Mouse (Mus musculus) frontal cortex, adult 2 months (tissue): ENCODE data around the gene Apoh. TPM values are rescaled to one million over a fixed set of nuclear protein-coding genes. Genes with fewer than 3 reads are reported as not detected.

Experiments used
- DNase-seq, 2 experiments: peaks; one replicate each; pipeline ENCODE4 v3.0.0; 2022; ENCODE audit warnings: low spot score in 1 of 2; ENCODE audit errors: extremely low spot score in 1 of 2
- polyA plus RNA-seq: library from polyadenylated mRNA; depleted of rRNA; stranded (reverse); fragments of >200 nt; gene quantifications from 2 replicates; pipeline ENCODE4 v1.2.3, GENCODE M21; 2012

The Apoh gene
- polyA plus RNA-seq, 1 experiment: 0.62 TPM

DNA sequence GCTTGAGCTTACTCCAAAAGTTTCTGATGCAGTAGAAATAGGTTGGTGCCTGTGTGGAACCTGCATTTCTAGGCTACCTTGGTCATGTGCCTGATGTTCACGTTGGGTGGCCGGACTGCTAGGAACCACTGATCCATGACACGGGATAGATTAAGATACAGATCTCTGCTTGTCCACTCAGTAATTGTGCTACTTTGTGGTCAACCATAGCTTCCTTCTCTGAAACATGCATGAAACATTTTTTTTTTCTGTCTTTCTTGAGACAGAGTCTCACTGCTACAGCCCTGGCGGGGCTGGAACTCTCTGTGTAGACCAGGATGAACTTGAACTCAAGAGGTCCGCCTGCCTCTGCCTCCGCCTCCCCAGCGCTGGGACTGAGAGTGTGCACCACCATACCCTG lies 33.7 kb downstream of the Apoh start:
- no peak for DNase-seq

DNA sequence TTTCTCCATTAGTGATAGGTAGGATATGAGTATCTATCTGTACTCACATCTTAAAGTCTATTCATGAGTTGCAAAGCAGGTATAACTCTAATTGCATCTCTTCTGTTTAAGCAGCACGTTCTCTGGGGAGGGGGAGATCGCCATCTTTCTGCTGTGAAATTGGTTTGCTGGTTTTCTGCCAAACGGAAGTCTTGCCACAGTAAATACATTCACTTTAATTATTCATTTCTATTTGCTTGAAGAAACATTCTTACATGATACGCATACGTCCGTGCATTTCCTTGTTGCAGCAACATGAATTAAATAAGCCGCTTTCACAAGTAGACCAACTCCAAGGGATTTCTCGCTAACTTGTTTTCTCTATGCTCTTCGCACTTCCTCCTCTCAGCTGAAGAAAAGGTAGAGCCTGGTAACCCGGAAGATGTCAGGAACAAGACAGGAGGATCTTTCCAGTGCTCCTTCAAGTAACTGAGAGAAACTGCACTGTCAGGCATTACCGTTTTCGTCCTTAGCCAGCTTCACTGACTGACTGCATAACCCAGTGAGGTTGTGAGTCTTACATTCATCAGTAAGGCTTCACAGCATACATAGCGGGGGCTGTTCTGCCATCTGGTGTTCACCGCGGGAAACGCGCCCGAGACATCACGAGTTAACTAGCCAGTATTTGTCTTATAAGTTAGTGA lies 34.7 kb downstream of the Apoh start:
- peak; percentile 56 to 93 for DNase-seq

DNA sequence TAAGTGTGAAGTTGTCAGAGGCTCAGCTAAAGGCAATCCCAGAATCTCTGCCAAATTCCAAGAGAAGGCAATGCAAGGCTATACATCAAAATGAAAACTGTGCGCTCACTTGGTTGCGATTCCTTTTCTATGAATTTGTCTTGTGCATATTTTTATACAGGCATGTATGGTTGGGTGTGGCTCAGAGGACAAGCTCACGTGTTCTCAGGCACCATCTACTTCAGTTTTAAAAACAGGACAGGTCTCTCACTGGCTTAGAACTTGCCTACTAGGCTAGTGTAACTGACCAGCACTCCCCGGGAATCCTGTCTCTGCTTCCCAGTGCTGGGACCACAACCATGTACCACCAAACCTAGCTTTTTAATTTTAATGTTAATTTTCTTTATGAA lies 35.2 kb downstream of the Apoh start:
- DNase-seq: no peak

DNA sequence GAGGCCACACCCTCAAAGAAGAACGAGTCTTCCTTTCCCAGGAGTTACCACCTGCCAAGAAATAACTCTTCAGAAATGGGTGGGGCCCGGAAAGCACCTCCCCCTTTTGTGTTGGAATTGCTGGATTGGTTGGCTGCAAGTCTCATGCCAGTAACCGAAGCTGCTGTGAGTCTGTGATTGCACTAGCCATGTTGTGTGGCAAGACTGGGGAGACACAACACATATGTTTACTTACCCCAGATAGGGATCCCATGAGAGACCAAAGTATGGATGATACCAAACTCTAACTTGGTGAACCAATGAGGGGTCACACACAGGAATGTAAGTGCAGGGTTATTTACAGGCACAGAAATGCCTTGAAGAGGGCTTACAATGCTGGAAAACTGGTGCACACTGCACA lies 39.5 kb downstream of the Apoh start:
- DNase-seq: no peak

DNA sequence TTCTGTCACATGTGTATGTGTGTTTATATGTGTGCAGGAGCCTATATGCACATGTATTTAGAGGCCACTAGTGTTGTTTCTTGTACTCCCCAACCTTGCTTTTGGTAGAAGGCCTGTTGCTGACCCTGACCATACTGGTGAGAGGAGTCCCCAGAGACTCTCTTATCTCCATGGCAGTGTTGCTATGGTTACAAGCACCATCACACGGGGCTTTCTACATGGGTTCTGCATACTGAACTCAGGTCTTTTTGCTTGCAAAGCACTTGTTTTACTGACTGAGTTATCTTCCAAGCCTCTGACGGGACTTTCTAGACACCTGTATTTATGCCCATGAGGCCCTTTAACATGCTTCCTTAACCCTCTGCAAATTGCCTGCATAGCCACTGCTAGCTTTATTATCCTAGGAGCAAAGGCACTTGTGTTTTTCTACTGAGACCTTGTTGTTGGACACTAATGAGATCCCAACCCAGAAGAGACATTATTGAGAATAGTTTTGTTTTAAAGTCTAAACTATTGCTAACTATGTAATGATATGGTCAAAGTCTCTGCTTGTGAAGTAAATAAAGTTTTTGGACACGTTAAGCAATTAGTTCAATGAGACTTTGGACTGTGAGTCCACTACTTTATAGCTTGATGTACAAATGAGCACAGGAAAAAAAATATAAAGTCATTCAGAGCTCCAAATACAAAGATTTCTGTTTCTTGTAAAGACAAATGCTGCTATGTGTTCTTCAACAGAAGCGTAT lies 41.9 kb downstream of the Apoh start:
- DNase-seq: no peak

DNA sequence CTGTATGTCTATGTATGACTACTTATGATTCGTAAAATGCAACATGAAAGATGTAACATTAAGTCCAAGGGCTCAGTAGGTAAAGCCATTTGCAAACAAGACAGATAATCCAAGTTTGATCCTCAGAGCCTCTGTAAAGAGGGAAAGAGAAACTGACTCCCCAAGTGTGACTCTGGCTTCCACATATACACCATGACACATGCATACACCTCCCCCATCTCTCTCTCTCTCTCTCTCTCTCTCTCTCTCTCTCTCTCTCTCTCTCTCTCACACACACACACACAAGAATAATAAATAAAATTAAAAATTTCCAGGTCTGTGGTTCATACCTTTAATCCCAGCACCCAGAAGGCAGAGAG lies 42.5 kb downstream of the Apoh start:
- no peak for DNase-seq

DNA sequence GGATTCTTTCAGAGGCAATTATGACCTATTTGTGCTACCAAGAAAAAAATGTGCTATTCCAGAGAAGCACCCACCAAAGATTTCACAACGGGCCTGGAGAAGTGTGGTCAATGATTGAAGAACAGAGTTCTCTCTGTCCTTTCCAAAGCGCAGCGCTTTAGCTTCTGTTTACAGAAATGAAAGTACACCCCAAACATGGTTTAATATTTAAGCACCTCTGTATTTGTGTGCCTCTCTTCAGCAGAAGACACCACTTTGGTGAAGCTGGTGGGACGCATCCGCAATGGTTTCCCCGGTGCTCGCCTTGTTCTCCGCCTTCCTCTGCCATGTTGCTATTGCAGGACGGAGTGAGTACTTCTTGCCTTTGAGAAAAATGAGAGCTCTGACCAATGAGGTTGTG lies 51.9 kb downstream of the Apoh start:
- DNase-seq: no peak

DNA sequence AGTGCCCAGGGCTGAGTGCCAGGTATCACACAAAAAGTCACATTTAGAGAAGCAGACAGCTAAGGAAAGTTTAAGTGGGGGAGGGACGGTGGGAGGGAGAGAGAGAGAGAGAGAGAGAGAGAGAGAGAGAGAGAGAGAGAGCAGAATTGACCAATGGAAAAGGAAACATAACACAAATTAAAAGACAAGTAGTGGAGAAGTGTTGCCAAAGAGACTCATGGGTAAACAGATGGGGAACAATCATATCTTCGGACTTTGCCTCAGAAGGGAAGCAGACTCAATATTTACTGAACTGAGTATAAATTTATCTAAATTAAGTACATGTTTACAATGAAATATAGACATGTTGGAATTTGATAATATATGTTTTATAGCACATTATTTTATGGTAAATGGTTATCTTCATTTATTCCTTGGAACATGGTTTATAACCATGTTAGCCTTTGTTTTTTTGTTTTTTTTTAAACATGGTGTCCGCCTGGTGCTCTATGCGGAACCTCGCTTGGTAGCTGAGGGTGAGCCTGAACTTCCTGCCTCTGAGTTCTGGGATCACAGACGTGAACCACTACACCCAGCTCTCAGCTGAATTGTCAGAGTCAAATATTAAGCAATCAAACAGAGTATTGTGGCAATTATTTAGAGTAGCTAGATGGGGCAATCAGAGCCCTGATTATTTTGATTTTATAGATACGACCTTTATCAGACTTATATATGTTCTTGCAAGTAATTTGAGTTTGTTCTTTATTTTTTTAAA lies 53.1 kb downstream of the Apoh start:
- DNase-seq: no peak

DNA sequence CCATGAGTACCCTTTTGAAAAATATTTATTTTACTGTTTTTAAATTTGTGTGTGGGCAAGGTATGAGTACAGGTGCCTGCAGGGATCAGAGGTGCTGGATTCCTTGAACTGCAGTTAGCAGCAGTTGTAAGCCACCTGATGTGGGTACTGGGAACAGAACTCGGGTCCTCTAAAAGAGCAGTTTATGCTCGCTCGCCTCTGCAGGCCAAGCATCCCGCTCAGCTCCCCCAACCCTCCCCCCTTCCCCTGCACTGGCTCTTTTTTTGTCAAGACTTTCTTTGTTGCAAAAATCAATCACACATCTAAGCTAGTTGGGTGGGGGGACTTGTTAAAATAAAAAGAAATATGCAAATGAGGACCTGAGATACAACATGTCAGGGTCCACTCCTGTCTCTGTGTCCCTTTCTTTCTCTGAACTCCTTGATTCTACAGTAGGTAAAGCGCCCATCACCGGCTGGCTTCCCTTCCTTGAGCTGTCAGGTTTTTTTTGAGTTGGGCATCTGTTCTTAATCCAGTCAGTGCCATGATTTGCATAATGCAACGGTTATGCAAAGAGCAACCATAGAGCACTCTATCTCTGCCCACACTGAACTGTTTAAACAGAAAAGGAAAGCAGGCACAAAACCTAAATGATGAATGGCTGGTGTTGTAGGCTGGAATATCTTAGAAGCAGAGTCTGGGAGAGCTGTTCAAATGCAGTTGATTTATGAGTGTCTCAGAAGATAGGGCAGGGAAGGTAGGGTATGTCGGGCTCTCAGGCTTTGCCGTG lies 66.9 kb downstream of the Apoh start:
- DNase-seq: peak; percentile 60 to 77

DNA sequence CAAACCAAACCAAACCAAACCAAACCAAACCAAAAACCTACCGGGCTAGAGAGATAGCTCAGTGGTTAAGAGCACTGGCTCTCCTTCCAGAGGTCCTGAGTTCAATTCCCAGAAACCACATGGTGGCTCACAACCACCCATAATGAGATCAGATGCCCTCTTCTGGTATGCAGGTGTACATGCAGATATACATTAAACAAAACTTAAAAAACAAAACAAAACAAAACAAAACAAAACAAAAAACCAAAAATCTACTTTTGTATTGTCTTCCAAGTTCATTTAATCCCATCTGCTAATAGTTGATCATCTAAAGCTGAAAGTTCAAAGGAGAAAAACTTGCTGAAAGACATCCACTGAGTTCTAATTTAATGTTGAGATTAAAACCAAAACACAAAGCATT lies 73.2 kb downstream of the Apoh start:
- DNase-seq: no peak

DNA sequence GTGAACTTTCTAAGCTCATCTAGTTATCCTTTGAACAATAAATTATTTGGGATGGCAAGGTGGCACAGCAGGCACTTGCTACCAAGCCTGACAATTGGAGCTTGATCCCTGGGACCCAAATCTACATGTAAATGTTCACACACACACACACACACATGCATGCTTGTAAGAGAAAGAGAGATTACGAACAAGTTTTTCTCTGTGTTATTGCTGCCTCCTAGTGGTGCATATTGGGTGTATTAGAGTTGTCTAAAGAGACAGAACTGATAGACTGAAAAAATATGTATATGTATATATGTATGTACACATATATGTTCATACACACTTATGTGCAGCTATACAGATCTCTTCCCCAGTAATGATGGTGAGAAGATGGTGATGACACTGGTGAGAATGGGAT lies 75.4 kb downstream of the Apoh start:
- peak in 1 of 2 experiments; percentile 73 for DNase-seq

DNA sequence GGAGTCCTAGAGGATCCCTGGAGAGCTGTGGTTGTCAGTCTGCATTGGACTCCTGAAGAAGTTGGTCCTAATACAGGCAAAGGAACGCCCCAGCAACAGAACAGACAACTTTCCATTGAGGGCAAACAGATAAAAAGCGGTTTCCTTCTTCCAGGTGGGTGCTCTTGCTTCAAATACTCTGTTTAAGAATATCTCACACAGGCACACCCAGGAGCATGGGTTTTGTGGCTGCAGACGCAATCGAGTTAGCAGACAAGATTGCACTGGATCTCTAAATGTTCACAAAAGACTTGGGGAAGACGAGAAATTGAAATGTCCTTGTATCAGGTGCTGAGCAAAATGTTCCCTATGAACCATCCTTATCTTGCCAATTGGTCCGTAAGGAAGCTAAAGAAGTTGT lies 76.1 kb downstream of the Apoh start:
- DNase-seq: no peak

DNA sequence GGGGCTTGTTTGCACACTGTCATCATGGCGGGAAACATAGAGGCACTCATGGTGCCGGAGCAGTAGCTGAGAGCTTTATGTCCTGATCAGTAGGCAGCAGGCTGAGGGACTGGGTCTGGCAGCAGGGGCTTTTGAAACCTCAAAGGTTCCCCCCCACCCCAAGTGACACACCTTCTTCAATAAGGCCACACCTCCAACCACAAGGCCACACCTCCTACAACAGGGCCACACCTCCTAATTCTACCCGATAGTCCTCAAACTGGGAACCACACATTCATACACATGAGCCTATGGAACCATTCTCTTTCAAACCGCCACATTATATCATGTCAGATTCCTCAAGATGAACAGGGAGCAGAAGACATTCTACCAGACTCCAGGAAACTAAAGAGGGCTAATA lies 77.6 kb downstream of the Apoh start:
- DNase-seq: no peak

DNA sequence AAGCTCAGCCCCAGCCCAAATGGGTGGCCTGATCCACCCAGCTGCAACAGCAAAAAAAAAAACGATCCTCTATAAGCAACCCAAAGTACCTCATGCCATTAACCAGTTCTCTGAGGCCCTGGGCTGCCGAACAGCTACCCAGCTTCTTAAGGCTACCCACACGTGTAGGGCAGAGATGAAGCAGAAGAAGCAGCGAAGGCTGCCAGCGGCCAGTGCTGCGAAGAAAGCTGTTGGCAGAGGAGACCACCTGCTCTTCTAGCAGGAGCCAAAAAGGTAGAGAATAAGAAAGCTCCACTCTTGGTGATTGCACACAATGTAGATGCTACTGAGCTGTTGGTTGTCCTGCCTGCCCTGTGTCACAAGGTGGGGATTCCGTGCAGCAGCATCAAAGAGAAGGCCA lies 80.1 kb downstream of the Apoh start:
- no peak for DNase-seq

DNA sequence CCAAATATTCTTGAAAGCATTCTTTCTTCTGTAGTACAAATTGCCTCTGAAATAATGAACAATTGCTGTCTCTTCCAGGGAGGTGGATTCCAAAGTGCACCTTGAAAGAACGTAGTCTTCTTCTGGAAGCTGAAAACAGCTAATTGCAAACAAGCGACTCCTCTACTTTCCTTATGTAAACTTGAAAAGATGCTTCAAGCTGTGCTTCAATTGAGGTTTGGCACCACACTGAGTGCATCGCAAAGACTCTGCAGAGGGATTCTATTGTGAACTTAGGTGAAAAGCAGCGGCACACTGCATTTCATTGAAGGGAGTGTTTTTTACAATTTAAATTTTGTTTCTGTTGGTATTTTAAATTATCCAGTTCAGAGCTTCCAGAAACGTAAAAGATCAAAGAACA lies 81.0 kb downstream of the Apoh start:
- DNase-seq: peak in 1 of 2 experiments; percentile 26

DNA sequence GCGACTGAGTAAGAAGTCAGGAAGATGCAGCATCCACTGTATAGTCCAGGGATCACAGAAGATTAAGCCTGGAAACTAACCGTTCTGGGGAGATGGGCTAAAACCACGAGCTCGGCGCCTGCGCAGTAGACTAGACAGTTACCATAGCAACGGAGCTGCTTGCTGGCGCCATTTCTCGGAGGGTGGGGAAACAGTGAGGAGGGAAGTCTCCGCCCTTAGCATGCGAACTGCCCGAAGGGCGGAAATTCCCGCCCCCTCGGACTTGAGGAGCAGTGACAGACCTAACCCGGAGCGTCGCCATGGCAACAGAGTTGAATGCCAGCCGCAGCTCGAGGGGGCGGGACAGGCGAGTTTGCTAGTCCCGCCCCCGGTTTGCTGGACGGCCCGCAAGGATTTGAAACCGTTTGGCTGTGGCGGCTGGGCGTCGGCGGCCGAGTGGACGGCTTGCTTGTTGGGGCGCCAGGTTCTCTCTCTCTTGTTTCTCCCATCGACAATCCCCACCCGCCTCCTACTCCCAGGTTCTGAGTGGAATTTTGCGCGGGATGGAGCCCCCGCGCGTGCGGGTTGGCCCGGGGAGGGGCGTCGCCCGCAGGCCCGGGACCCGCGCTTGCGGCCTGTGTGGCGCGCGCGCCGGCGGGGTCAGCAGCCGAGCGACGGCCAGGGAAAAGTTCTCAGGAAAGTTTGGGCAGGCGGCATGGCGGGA lies 81.9 kb downstream of the Apoh start, which contains the start of gene Cep112:
Gene Cep112, plus strand, starts transcription at position 304 of the 703 bp plus-strand sequence.
- DNase-seq: peak; percentile 97

DNA sequence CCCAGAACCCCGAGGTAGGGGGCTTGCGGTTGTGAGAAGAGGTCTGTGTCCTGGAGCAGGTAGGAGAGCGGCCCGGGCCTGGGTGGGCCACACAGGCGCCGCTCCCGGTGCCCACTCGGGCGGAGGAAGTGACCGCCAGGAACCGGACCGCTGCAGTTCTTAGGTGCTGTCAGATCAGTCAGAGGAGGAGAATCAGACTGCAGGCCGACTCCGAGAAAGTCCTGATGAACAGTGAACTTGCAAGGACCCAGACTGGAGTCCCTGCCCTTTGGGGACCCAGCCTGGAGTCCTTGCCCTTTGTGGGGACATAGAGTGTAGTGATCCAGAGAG lies 82.4 kb downstream of the Apoh start:
- peak in 1 of 2 experiments; percentile 8 for DNase-seq

DNA sequence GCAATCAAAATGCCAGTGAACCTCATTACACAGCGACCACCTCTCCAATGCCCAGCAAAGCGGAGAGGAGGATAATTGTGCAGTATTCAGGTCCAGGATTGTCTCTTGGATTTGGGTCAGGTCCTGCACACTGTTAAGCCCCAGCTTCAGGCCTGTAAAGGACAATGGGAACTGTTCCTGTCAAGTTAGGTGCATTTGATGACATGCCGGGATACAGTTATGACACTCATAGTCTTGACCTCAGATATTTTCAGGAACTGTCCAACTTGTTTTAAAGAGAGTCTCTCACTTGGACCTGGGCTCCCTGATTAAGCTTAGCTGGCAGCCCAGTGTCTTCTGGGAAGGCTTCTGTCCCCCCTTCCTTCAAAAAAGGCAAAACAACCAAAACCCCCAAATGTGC lies 82.9 kb downstream of the Apoh start:
- DNase-seq: no peak

DNA sequence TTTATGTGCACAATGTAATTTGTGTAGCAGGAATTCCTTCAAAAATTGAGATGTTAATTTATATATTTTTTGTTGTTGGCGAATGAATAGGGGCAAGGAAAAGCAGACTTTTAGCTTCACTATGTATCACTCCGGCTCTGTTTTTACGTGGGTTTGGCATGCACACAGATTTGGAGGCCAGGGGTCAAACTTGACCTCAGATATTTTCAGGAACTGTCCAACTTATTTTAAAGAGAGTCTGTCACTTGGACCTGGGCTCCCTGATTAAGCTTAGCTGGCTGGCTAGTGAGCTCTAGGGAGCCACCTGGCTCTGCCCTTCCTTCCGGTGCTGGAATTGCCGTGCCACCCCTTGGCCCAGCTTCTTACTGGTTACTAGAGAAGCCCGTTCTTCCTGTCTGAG lies 84.0 kb downstream of the Apoh start:
- DNase-seq: no peak

DNA sequence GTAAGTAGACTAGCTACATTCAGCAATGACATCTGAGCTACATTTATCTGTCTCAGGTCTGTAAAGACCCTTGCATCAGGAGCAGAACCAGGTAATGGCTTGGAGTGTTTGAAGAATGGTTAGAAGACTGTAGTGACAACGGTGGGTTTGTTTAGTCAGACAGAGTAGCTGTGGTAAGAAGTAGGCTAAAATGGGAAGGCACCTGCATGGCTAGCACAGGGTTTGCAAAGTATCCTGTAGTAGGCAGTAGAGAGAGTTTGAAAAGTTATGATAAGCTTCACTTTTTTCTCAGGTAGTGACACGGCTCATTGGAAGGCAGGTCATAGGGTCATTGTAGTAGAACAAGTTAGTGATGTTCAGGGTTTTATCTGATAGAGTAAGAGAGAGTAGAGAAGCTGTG lies 85.9 kb downstream of the Apoh start:
- no peak for DNase-seq
